Mouse (Mus musculus): ENCODE measurements at regions not wholly inside any gene's neighbourhood (a gene's known extent, or its start where the extent isn't known, plus 50 kb on each side); places are given as distances from the start of the nearest gene placed in this dataset.

- Histone ChIP-seq H3K4me1 (ENCODE audit: insufficient read depth, low read depth, low read length) (no peaks in the 10 kb centered on the region), H3K27me3 (ENCODE audit: insufficient read depth, low read length) (no peaks in the 10 kb centered on the region), H3K9me3 (replicated peaks) (peaks cover 50% of the 10 kb centered on the region), H3K4me3 (ENCODE audit: low read depth, low read length) (no peak overlapping the region), H3K36me3 (replicated peaks) (no peaks in the 10 kb centered on the region)
- TF ChIP-seq TAL1 (conservative IDR thresholded peaks at IDR 0.05; ENCODE audit: low read depth, low read length) (no peak), CTCF (IDR thresholded peaks at IDR 0.05; ENCODE audit: low read depth, low read length) (no peak), POLR2AphosphoS5 (IDR thresholded peaks at IDR 0.05; ENCODE audit: insufficient replicate concordance, low read depth, low read length) (no peak), GATA1 (IDR thresholded peaks at IDR 0.05; ENCODE audit: borderline replicate concordance, low read length) (no peak), GATA2 (IDR thresholded peaks at IDR 0.05; ENCODE audit: borderline replicate concordance, low read depth, low read length) (no peak)
- ATAC-seq (ENCODE audit: extremely low read depth, insufficient number of reproducible peaks, low FRiP score, poor library complexity, severe bottlenecking) (no peak), DNase-seq (ENCODE audit: low spot score) (no peak)
These were observed 68.6 kb upstream of the Zfp536 start for GRCm38 (mm10) chr7:37842000-37842513.

- DNase-seq (ENCODE audit: low spot score) = no peak
- Histone ChIP-seq H3K27me3 (ENCODE audit: insufficient read depth, low read length) (no peaks in the 10 kb centered on the region), H3K4me3 (ENCODE audit: low read depth, low read length) (no peak overlapping the region), H3K4me1 (ENCODE audit: insufficient read depth, low read depth, low read length) (no peaks in the 10 kb centered on the region), H3K9me3 (replicated peaks) (peaks cover 51% of the 10 kb centered on the region), H3K36me3 (replicated peaks) (no peaks in the 10 kb centered on the region)
- ATAC-seq (ENCODE audit: extremely low read depth, insufficient number of reproducible peaks, low FRiP score, poor library complexity, severe bottlenecking) = no peak
- TF ChIP-seq GATA1 (IDR thresholded peaks at IDR 0.05; ENCODE audit: borderline replicate concordance, low read length) (no peak), GATA2 (IDR thresholded peaks at IDR 0.05; ENCODE audit: borderline replicate concordance, low read depth, low read length) (no peak), CTCF (IDR thresholded peaks at IDR 0.05; ENCODE audit: low read depth, low read length) (no peak), TAL1 (conservative IDR thresholded peaks at IDR 0.05; ENCODE audit: low read depth, low read length) (no peak), POLR2AphosphoS5 (IDR thresholded peaks at IDR 0.05; ENCODE audit: insufficient replicate concordance, low read depth, low read length) (no peak)
These were observed 68.1 kb upstream of the Zfp536 start for GRCm38 (mm10) chr7:37841549-37841948.

GRCm38 (mm10) chr7:37837883-37838282 is 64.4 kb upstream of the Zfp536 start:
- Histone ChIP-seq H3K27me3 (ENCODE audit: insufficient read depth, low read length) (no peaks in the 10 kb centered on the region), H3K4me3 (ENCODE audit: low read depth, low read length) (no peak overlapping the region), H3K9me3 (replicated peaks) (peaks cover 64% of the 10 kb centered on the region), H3K36me3 (replicated peaks) (no peaks in the 10 kb centered on the region), H3K4me1 (ENCODE audit: insufficient read depth, low read depth, low read length) (no peaks in the 10 kb centered on the region)
- TF ChIP-seq GATA1 (IDR thresholded peaks at IDR 0.05; ENCODE audit: borderline replicate concordance, low read length) = no peak
- no peak for TF ChIP-seq POLR2AphosphoS5 (IDR thresholded peaks at IDR 0.05; ENCODE audit: insufficient replicate concordance, low read depth, low read length)
- TF ChIP-seq CTCF (IDR thresholded peaks at IDR 0.05; ENCODE audit: low read depth, low read length) = no peak
- TF ChIP-seq TAL1 (conservative IDR thresholded peaks at IDR 0.05; ENCODE audit: low read depth, low read length) = no peak
- no peak for TF ChIP-seq GATA2 (IDR thresholded peaks at IDR 0.05; ENCODE audit: borderline replicate concordance, low read depth, low read length)
- DNase-seq (ENCODE audit: low spot score) (no peak), ATAC-seq (ENCODE audit: extremely low read depth, insufficient number of reproducible peaks, low FRiP score, poor library complexity, severe bottlenecking) (no peak)

- no peak overlapping the region for H3K4me3 ChIP-seq (ENCODE audit: low read depth, low read length)
- no peaks in the 10 kb centered on the region for H3K36me3 ChIP-seq (replicated peaks)
- no peaks in the 10 kb centered on the region for H3K27me3 ChIP-seq (ENCODE audit: insufficient read depth, low read length)
- ATAC-seq (ENCODE audit: extremely low read depth, insufficient number of reproducible peaks, low FRiP score, poor library complexity, severe bottlenecking) = no peak
- H3K4me1 ChIP-seq (ENCODE audit: insufficient read depth, low read depth, low read length) = no peaks in the 10 kb centered on the region
- peaks cover 63% of the 10 kb centered on the region for H3K9me3 ChIP-seq (replicated peaks)
- DNase-seq (ENCODE audit: low spot score) = no peak
- TF ChIP-seq POLR2AphosphoS5 (IDR thresholded peaks at IDR 0.05; ENCODE audit: insufficient replicate concordance, low read depth, low read length) (no peak), GATA1 (IDR thresholded peaks at IDR 0.05; ENCODE audit: borderline replicate concordance, low read length) (no peak), TAL1 (conservative IDR thresholded peaks at IDR 0.05; ENCODE audit: low read depth, low read length) (no peak), GATA2 (IDR thresholded peaks at IDR 0.05; ENCODE audit: borderline replicate concordance, low read depth, low read length) (no peak), CTCF (IDR thresholded peaks at IDR 0.05; ENCODE audit: low read depth, low read length) (no peak)
These were observed 63.9 kb upstream of the Zfp536 start for GRCm38 (mm10) chr7:37837372-37837771.

GRCm38 (mm10) chr7:37833420-37833819 is 60.0 kb upstream of the Zfp536 start:
- Histone ChIP-seq H3K9me3 (replicated peaks) (peaks cover 63% of the 10 kb centered on the region), H3K4me3 (ENCODE audit: low read depth, low read length) (no peak overlapping the region), H3K4me1 (ENCODE audit: insufficient read depth, low read depth, low read length) (no peaks in the 10 kb centered on the region), H3K36me3 (replicated peaks) (no peaks in the 10 kb centered on the region), H3K27me3 (ENCODE audit: insufficient read depth, low read length) (no peaks in the 10 kb centered on the region)
- DNase-seq (ENCODE audit: low spot score) (no peak), ATAC-seq (ENCODE audit: extremely low read depth, insufficient number of reproducible peaks, low FRiP score, poor library complexity, severe bottlenecking) (no peak)
- no peak for TF ChIP-seq POLR2AphosphoS5 (IDR thresholded peaks at IDR 0.05; ENCODE audit: insufficient replicate concordance, low read depth, low read length)
- TF ChIP-seq CTCF (IDR thresholded peaks at IDR 0.05; ENCODE audit: low read depth, low read length) = no peak
- no peak for TF ChIP-seq TAL1 (conservative IDR thresholded peaks at IDR 0.05; ENCODE audit: low read depth, low read length)
- TF ChIP-seq GATA2 (IDR thresholded peaks at IDR 0.05; ENCODE audit: borderline replicate concordance, low read depth, low read length) = no peak
- TF ChIP-seq GATA1 (IDR thresholded peaks at IDR 0.05; ENCODE audit: borderline replicate concordance, low read length) = no peak

GRCm38 (mm10) chr7:37832322-37832721 is 58.9 kb upstream of the Zfp536 start:
- no peak for ATAC-seq (ENCODE audit: extremely low read depth, insufficient number of reproducible peaks, low FRiP score, poor library complexity, severe bottlenecking)
- H3K9me3 ChIP-seq (replicated peaks) = peaks cover 59% of the 10 kb centered on the region
- DNase-seq (ENCODE audit: low spot score) = no peak
- TF ChIP-seq CTCF (IDR thresholded peaks at IDR 0.05; ENCODE audit: low read depth, low read length) (no peak), POLR2AphosphoS5 (IDR thresholded peaks at IDR 0.05; ENCODE audit: insufficient replicate concordance, low read depth, low read length) (no peak), GATA1 (IDR thresholded peaks at IDR 0.05; ENCODE audit: borderline replicate concordance, low read length) (no peak), GATA2 (IDR thresholded peaks at IDR 0.05; ENCODE audit: borderline replicate concordance, low read depth, low read length) (no peak), TAL1 (conservative IDR thresholded peaks at IDR 0.05; ENCODE audit: low read depth, low read length) (no peak)
- no peaks in the 10 kb centered on the region for H3K36me3 ChIP-seq (replicated peaks)
- no peak overlapping the region for H3K4me3 ChIP-seq (ENCODE audit: low read depth, low read length)
- H3K27me3 ChIP-seq (ENCODE audit: insufficient read depth, low read length) = no peaks in the 10 kb centered on the region
- no peaks in the 10 kb centered on the region for H3K4me1 ChIP-seq (ENCODE audit: insufficient read depth, low read depth, low read length)

Measured in G1E (cell line).